Mouse (Mus musculus) cortical plate, adult 2 months (tissue): Measurements from ENCODE around the gene Spsb4.
"Not testable (repeated sequence)": the region's sequence is repeated elsewhere in the genome, so short reads cannot be mapped to it uniquely, and the experiment has no call there.

ENCODE experiments used
- CTCF ChIP-seq: fragments of 200-500 bp; IDR thresholded peaks from 2 replicates; pipeline ENCODE4 v1.5.1; 2011; ENCODE audit warnings: mild to moderate bottlenecking, control low read depth, low read length; ENCODE audit not compliant: insufficient read depth; ENCODE audit errors: extremely low read depth
- POLR2A ChIP-seq: fragments of 200-500 bp; IDR thresholded peaks from 2 replicates; pipeline ENCODE4 v1.6.1; 2011; ENCODE audit warnings: mild to moderate bottlenecking, low read length, control low read depth; ENCODE audit not compliant: insufficient read depth; ENCODE audit errors: extremely low read depth

DNA sequence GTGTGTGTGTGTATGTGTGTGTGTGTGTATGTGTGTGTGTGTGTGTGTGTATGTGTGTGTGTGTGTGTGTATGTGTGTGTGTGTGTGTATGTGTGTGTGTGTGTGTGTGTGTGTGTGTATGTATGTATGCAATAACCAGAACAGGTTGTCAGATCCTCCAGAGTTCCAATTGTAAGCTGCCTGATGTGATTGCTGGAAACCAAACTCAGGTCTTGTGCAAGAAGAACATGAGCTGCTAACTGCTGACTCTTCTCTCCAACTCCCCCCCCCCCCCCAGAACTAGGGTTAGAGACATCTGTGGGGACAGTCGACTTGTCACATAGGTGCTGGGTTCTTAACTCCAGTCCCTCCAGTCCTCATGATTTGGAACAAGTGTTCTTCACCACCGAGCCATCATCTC is 82.2 kb downstream of the Spsb4 start:
- not testable (repeated sequence) for TF ChIP-seq CTCF, POLR2A
